Mouse (Mus musculus) hindbrain, embryonic 12.5 days (tissue): Measurements from ENCODE around the gene Gm13290. TPM values are rescaled to one million over a fixed set of nuclear protein-coding genes. Genes with fewer than 3 reads are reported as not detected.
"Not testable (repeated sequence)": the region's sequence is repeated elsewhere in the genome, so short reads cannot be mapped to it uniquely, and the experiment has no call there.

ENCODE experiments used
- ATAC-seq: fragments of 200-750 bp; cut with Nextera tagmentation; 2 replicates; pipeline ENCODE4 v1.8.0; 2017; ENCODE audit warnings: moderate TSS enrichment; ENCODE audit not compliant: low FRiP score
- H3K27ac ChIP-seq: fragments of 300-500 bp; sonication (generic); 2 replicates; pipeline ENCODE4 v1.5.1; 2016; ENCODE audit warnings: mild to moderate bottlenecking
- H3K27me3 ChIP-seq: fragments of 300-500 bp; sonication (generic); 2 replicates; pipeline ENCODE4 v1.6.1; 2016; ENCODE audit warnings: mild to moderate bottlenecking
- H3K36me3 ChIP-seq: fragments of 300-500 bp; sonication (generic); 2 replicates; pipeline ENCODE4 v1.6.1; 2016; ENCODE audit warnings: mild to moderate bottlenecking
- H3K4me1 ChIP-seq: fragments of 300-500 bp; sonication (generic); 2 replicates; pipeline ENCODE4 v1.6.1; 2016
- H3K4me2 ChIP-seq: fragments of 300-500 bp; sonication (generic); replicated peaks from 2 replicates; pipeline ENCODE4 v1.6.1; 2016; ENCODE audit warnings: mild to moderate bottlenecking
- H3K4me3 ChIP-seq: fragments of 300-500 bp; sonication (generic); 2 replicates; pipeline ENCODE4 v1.5.1; 2016; ENCODE audit warnings: mild to moderate bottlenecking
- H3K9ac ChIP-seq: fragments of 300-500 bp; sonication (generic); 2 replicates; pipeline ENCODE4 v1.6.1; 2016; ENCODE audit warnings: mild to moderate bottlenecking, moderate library complexity
- H3K9me3 ChIP-seq: fragments of 300-500 bp; sonication (generic); replicated peaks from 2 replicates; pipeline ENCODE4 v1.6.1; 2016; ENCODE audit warnings: mild to moderate bottlenecking
- WGBS: fragments of 180-500 bp; shearing (Covaris S2); methylation state at CpG from one replicate; pipeline ENCODE4 v1.1.7; 2016; 5-methylcytosine and 5-hydroxymethylcytosine counted together
- polyA plus RNA-seq: library from polyadenylated mRNA; unstranded; fragments of >200 nt; fragmentation: Nextera tagmentation; extraction: Ambion mirVana; gene quantifications from 2 replicates; pipeline ENCODE4 v1.2.1, GENCODE M21; 2016

The Gm13290 gene
- polyA plus RNA-seq, 1 experiment from 2014 or later, result not detected

DNA sequence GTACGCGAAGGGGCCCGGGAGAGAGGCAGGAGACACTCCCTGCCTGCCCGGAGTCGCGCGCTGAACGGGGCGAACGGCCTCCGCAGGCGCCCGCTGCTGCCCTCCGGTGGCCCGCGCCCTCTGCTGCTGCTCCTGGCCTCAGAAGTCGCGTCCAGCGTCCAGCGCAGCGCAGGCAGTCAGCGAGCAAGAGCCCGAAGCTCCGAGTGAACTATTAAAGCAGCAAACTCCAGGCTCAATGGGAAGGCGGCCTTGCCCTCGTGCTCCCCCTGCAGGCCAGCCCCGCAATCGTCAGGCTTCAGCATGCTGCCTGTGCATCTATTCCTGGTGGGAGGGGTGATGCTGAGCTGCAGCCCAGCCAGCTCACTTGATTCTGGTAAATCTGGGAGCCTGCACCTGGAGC, 17.6 kb downstream of the Gm13290 start, which contains the start of gene Gm13278:
Gene Gm13278 (plus strand): TSS at position 301 of the 400 bp plus-strand sequence.
- H3K4me2 ChIP-seq, H3K27ac ChIP-seq, ATAC-seq, H3K4me3 ChIP-seq, H3K27me3 ChIP-seq, H3K9ac ChIP-seq, H3K36me3 ChIP-seq, H3K4me1 ChIP-seq, H3K9me3 ChIP-seq: not testable (repeated sequence)
- no CpG with 5 or more reads among the region's 28 CpGs for WGBS

DNA sequence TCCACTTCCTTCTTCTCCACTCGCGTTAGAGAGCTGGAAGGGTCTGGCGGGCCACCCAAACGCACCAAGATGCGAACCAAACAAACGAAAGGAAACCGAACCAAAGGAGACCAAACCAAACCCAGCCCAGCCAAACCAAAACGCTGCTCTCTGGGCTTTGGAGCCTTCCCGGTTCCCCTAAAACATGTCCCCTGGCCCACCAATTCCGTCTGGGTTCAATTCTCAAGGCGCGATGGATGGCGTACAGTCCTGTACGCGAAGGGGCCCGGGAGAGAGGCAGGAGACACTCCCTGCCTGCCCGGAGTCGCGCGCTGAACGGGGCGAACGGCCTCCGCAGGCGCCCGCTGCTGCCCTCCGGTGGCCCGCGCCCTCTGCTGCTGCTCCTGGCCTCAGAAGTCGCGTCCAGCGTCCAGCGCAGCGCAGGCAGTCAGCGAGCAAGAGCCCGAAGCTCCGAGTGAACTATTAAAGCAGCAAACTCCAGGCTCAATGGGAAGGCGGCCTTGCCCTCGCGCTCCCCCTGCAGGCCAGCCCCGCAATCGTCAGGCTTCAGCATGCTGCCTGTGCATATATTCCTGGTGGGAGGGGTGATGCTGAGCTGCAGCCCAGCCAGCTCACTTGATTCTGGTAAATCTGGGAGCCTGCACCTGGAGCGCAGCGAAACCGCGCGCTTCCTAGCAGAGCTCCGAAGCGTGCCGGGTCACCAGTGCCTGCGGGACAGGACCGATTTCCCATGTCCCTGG, 20.5 kb downstream of the Gm13290 start, which contains the start of gene Gm13275:
Gene Gm13275 (plus strand): TSS at position 552 of the 740 bp plus-strand sequence.
- not testable (repeated sequence) for H3K9ac ChIP-seq, H3K4me3 ChIP-seq, H3K27me3 ChIP-seq, H3K9me3 ChIP-seq, H3K4me2 ChIP-seq, H3K27ac ChIP-seq, H3K36me3 ChIP-seq, H3K4me1 ChIP-seq, ATAC-seq
- WGBS, result 0% methylated on average over 8 of the region's 52 CpGs

DNA sequence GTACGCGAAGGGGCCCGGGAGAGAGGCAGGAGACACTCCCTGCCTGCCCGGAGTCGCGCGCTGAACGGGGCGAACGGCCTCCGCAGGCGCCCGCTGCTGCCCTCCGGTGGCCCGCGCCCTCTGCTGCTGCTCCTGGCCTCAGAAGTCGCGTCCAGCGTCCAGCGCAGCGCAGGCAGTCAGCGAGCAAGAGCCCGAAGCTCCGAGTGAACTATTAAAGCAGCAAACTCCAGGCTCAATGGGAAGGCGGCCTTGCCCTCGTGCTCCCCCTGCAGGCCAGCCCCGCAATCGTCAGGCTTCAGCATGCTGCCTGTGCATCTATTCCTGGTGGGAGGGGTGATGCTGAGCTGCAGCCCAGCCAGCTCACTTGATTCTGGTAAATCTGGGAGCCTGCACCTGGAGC, 23.5 kb downstream of the Gm13290 start, which contains the start of gene Gm13279:
Gene Gm13279 (plus strand): TSS at position 301 of the 400 bp plus-strand sequence.
- H3K9ac ChIP-seq, H3K9me3 ChIP-seq: not testable (repeated sequence)

DNA sequence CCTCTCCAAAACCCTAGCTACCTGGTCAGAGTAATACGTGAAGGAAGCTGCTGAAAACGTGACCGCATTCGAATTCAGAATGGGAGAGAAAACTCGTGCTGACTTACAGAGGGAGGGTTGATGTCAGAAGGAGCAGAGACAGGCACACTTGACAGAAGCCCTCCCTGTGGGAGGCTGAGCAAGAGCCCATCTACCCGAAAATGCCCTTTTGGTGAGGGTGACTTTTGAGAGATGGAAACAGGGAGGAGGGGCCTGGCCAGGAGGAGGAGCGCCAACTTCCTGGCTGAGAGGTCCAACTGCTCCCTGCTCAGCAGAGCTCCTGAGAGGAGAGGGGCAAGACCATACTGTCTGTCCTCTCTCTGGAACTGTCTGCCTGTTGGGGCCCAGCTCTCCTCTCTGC, 25.7 kb downstream of the Gm13290 start, which contains the start of gene Gm13285:
Gene Gm13285 (plus strand): TSS at position 301 of the 400 bp plus-strand sequence.
- not testable (repeated sequence) for H3K4me2 ChIP-seq, H3K36me3 ChIP-seq, H3K27ac ChIP-seq, ATAC-seq, H3K4me3 ChIP-seq, H3K9ac ChIP-seq, H3K27me3 ChIP-seq, H3K9me3 ChIP-seq, H3K4me1 ChIP-seq
- WGBS, result 13% methylated on average over 5 of the region's 7 CpGs

More for the DNA sequence above, 23.5 kb downstream of the Gm13290 start, which contains the start of gene Gm13279:
- no CpG with 5 or more reads among the region's 28 CpGs for WGBS
- not testable (repeated sequence) for H3K27ac ChIP-seq, H3K27me3 ChIP-seq, ATAC-seq, H3K4me3 ChIP-seq, H3K36me3 ChIP-seq, H3K4me1 ChIP-seq, H3K4me2 ChIP-seq

DNA sequence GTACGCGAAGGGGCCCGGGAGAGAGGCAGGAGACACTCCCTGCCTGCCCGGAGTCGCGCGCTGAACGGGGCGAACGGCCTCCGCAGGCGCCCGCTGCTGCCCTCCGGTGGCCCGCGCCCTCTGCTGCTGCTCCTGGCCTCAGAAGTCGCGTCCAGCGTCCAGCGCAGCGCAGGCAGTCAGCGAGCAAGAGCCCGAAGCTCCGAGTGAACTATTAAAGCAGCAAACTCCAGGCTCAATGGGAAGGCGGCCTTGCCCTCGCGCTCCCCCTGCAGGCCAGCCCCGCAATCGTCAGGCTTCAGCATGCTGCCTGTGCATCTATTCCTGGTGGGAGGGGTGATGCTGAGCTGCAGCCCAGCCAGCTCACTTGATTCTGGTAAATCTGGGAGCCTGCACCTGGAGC, 29.3 kb downstream of the Gm13290 start, which contains the start of gene Gm13287:
Gene Gm13287 (plus strand): TSS at position 301 of the 400 bp plus-strand sequence.
- H3K4me1 ChIP-seq, H3K9me3 ChIP-seq, H3K27ac ChIP-seq, H3K4me2 ChIP-seq, H3K4me3 ChIP-seq, H3K9ac ChIP-seq, ATAC-seq, H3K36me3 ChIP-seq, H3K27me3 ChIP-seq: not testable (repeated sequence)
- no CpG with 5 or more reads among the region's 29 CpGs for WGBS

DNA sequence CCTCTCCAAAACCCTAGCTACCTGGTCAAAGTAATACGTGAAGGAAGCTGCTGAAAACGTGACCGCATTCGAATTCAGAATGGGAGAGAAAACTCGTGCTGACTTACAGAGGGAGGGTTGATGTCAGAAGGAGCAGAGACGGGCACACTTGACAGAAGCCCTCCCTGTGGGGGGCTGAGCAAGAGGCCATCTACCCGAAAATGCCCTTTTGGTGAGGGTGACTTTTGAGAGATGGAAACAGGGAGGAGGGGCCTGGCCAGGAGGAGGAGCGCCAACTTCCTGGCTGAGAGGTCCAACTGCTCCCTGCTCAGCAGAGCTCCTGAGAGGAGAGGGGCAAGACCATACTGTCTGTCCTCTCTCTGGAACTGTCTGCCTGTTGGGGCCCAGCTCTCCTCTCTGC, 31.6 kb downstream of the Gm13290 start, which contains the start of gene Gm13288:
Gene Gm13288 (plus strand): TSS at position 301 of the 400 bp plus-strand sequence.
- H3K9me3 ChIP-seq, ATAC-seq, H3K36me3 ChIP-seq, H3K4me1 ChIP-seq, H3K27me3 ChIP-seq, H3K4me3 ChIP-seq, H3K9ac ChIP-seq, H3K27ac ChIP-seq: not testable (repeated sequence)
- H3K4me2 ChIP-seq, result peak within 1 kb of the TSS; percentile 43
- no CpG with 5 or more reads among the region's 8 CpGs for WGBS

DNA sequence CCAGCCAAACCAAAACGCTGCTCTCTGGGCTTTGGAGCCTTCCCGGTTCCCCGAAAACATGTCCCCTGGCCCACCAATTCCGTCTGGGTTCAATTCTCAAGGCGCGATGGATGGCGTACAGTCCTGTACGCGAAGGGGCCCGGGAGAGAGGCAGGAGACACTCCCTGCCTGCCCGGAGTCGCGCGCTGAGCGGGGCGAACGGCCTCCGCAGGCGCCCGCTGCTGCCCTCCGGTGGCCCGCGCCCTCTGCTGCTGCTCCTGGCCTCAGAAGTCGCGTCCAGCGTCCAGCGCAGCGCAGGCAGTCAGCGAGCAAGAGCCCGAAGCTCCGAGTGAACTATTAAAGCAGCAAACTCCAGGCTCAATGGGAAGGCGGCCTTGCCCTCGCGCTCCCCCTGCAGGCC, 32.1 kb downstream of the Gm13290 start:
- not testable (repeated sequence) for ATAC-seq, H3K27ac ChIP-seq, H3K36me3 ChIP-seq, H3K4me1 ChIP-seq, H3K4me3 ChIP-seq, H3K9me3 ChIP-seq, H3K9ac ChIP-seq, H3K27me3 ChIP-seq
- 0% methylated on average over 7 of the region's 34 CpGs for WGBS
- H3K4me2 ChIP-seq, result peak overlapping the region; percentile 43

DNA sequence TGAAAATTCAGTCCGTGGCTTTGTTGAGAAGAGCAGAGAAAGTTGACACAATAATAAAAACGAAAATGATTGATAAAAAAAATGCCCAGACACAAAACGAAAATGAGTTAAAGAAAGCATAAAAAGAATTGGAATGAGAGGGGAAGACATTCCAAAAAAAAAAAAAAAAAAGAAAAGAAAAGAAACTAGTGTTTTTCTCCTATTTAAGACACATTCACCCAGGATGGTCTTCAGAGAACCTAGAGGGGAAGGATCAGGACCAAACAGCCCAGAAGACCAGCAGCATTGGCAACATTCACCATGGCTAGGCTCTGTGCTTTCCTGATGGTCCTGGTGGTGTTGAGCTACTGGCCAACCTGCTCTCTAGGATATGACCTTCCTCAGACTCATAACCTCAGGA, 42.3 kb downstream of the Gm13290 start, which contains the start of gene Ifna7:
Gene Ifna7 (plus strand): TSS at position 301 of the 400 bp plus-strand sequence.
- Histone ChIP-seq H3K4me2 (no peak within 1 kb of the TSS), H3K4me1 (no peaks in the 10 kb centered on the region), H3K4me3 (no peak within 1 kb of the TSS), H3K27me3 (no peaks in the 10 kb centered on the region; the same call in 1 of the 2 replicates), H3K9me3 (no peaks in the 10 kb centered on the region), H3K36me3 (no peaks in the 10 kb centered on the region), H3K27ac (no peak within 1 kb of the TSS), H3K9ac (no peak within 1 kb of the TSS)
- no peak for ATAC-seq
- 69% methylated on average over 3 of the region's 3 CpGs for WGBS

DNA sequence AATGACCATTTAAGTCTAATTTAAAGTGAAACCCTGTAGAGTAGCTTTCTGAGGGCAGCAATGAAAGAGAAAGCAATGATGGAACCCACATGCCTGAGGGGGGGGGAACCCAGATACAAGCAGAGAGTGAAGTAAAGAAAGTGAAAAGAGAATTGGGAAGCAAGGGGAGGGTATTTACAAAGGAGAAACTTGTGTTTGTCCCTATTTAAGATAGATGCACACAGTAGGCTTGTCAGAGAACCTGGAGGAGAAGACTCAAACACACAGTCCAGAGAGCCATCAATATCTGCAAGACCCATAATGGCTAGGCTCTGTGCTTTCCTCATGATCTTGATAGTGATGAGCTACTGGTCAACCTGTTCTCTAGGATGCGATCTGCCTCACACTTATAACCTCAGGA, 46.0 kb downstream of the Gm13290 start, which contains the start of gene Ifna11:
Gene Ifna11 (plus strand): TSS at position 301 of the 400 bp plus-strand sequence.
- no peaks in the 10 kb centered on the region for H3K4me1 ChIP-seq
- no peak for ATAC-seq
- no peak within 1 kb of the TSS for H3K4me2 ChIP-seq
- no peaks in the 10 kb centered on the region for H3K36me3 ChIP-seq
- H3K9ac ChIP-seq, result no peak within 1 kb of the TSS
- no peak within 1 kb of the TSS for H3K4me3 ChIP-seq
- no peaks in the 10 kb centered on the region for H3K9me3 ChIP-seq
- 92% methylated on average over 1 of the region's 1 CpGs for WGBS
- H3K27ac ChIP-seq, result no peak within 1 kb of the TSS
- no peaks in the 10 kb centered on the region; the same call in 1 of the 2 replicates for H3K27me3 ChIP-seq

DNA sequence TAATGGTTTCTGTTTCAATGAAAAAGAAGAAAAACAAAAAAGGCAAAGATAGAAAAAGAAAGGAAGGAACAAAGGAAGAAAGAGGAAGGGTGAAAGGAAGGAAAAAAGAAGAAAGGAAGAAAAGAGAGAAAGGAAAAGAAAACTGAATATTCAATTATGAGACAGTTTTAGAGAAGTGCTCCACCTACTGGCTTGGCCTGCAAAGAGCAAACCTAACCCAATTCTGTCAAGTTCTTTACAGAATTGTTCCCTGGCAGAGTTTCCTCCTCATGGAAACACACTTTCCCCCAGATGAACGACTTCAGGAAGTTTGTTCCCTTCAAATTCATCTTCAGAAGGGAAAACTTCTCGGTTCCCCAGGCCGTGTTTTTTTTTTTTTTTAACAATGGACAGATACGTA, 49.4 kb downstream of the Gm13290 start:
- H3K4me3 ChIP-seq, result no peak overlapping the region
- H3K27ac ChIP-seq, result no peak overlapping the region
- H3K36me3 ChIP-seq, result no peaks in the 10 kb centered on the region
- no peaks in the 10 kb centered on the region for H3K27me3 ChIP-seq
- no peaks in the 10 kb centered on the region for H3K9me3 ChIP-seq
- WGBS, result 29% methylated on average over 4 of the region's 4 CpGs
- H3K9ac ChIP-seq, result no peak overlapping the region
- H3K4me2 ChIP-seq, result no peak overlapping the region
- H3K4me1 ChIP-seq, result no peaks in the 10 kb centered on the region
- ATAC-seq, result no peak
